Mouse (Mus musculus): Measurements from ENCODE around the gene Kcnk1. TPM values are rescaled to one million over a fixed set of nuclear protein-coding genes. Genes with fewer than 3 reads are reported as not detected.
A peak's percentile ranks its signal among the peaks of the same experiment; 100 is the strongest.

The Kcnk1 gene
- total RNA-seq (2012; rRNA removed): 28.0 and 51.9 TPM in 2 replicates

DNA sequence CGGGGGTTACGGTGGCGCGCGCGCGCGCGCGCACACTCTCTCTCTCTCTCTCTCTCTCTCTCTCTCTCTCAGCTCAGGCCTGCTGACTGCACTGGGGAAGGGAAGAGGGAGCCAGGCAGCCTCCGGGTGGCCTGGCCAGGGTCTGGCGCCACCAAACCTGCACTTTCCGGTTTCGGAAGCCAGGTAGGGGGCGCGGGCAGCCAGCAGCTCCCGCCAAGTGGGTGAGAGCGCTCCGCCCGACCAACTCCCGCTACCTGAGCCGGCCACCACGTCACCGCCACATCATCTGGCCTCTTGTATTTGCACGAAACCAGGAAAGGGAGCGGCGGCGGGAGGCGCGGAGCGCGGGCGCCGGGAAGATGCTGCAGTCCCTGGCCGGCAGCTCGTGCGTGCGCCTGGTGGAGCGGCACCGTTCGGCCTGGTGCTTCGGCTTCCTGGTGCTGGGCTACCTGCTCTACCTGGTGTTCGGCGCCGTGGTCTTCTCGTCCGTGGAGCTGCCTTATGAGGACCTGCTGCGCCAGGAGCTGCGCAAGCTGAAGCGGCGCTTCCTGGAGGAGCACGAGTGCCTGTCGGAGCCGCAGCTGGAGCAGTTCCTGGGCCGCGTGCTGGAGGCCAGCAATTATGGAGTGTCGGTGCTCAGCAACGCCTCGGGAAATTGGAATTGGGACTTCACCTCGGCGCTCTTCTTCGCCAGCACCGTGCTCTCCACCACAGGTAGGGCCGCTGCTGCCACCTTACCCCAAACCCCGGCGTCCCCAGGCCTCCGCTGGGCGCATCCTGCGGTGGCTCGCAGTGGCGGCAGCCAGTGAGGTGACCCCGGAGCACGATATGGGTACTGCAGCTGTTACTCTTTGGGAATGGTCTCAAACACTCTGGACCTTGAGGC is at the start of gene Kcnk1:
TSS of gene Kcnk1 (plus strand) at position 70 of the 886 bp plus-strand sequence.
- Histone ChIP-seq H3K9ac (ENCODE audit: insufficient read depth, low read depth, low read length, poor library complexity, severe bottlenecking) (peak within 1 kb of the TSS; percentile 80), H3K27ac (ENCODE audit: insufficient read depth, low read depth, low read length, poor library complexity, severe bottlenecking) (no peak within 1 kb of the TSS), H3K36me3 (ENCODE audit: control insufficient read depth, insufficient read depth, low read length, poor library complexity, severe bottlenecking) (peaks cover 3% of the 10 kb centered on the region; the same call in 1 of the 2 replicates), H3K4me1 (ENCODE audit: control insufficient read depth in 2 of 2, insufficient read depth in 2 of 2, low read length in 2 of 2, poor library complexity in 1 of 2) (peaks cover 0 to 23% of the 10 kb centered on the region in 2 experiments; a peak in 3 of 4 replicates), H3K4me3 (ENCODE audit: insufficient read depth in 1 of 2, low read depth in 1 of 2, low read length in 2 of 2, poor library complexity in 1 of 2, severe bottlenecking in 1 of 2) (peak within 1 kb of the TSS; percentile 83 to 93), H3K9me3 (ENCODE audit: control insufficient read depth, insufficient read depth, low read depth, low read length) (no peaks in the 10 kb centered on the region)
- DNase-seq (ENCODE audit: low read depth, low spot score): peak; percentile 49
- TF ChIP-seq ZNF384 (IDR thresholded peaks at IDR 0.05; ENCODE audit: low read depth, low read length) (no peak), MAFK (IDR thresholded peaks at IDR 0.05; ENCODE audit: insufficient read depth, low read depth, low read length) (no peak), CHD2 (IDR thresholded peaks at IDR 0.05; ENCODE audit: low read depth, low read length) (no peak), ZC3H11A (IDR thresholded peaks at IDR 0.05; ENCODE audit: borderline replicate concordance, low read depth, low read length) (no peak), HCFC1 (IDR thresholded peaks at IDR 0.05; ENCODE audit: borderline replicate concordance, insufficient read depth, low read length) (no peak)
- in situ Hi-C loops (cut with MboI; ENCODE audit: low sequenced_read_pairs in 2 of 2, unreplicated experiment in 2 of 2): no loop called here

DNA sequence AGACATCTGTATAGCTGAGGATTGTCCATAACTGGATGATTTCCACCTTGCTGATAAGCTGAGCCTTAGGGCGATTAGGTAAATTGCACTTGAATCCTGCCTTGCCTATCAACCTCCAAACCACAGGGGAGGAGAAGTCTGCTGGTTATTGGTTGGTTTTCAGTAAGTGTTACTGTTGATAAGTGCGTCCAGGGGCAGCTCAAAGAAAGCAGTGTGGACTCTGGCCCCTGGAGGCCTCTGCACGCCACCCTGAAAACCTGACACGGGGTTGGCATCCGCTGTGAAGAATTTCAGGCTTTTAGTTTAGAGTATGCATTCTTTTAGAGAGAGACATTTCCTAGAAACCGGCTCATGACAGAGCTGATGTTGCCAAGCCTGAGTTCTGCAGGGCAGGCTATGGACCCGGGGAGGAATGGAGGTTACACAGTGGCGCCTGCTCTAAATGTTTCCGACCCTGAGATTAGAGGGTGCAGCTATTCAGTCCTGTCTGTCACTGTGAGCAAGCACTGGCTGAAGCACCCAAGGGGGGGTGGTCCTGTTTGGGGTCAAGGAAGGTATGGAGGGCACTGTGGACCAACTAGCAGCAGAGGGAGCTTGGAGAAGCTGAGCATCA is 46.2 kb upstream of the Kcnk1 start:
- Histone ChIP-seq H3K9ac (ENCODE audit: insufficient read depth, low read depth, low read length, poor library complexity, severe bottlenecking) (no peak overlapping the region), H3K4me1 (ENCODE audit: control insufficient read depth in 2 of 2, insufficient read depth in 2 of 2, low read length in 2 of 2, poor library complexity in 1 of 2) (0 out of 4 replicates have a peak, but pooled peaks cover 0 to 2% of the 10 kb centered on the region in 2 experiments), H3K36me3 (ENCODE audit: control insufficient read depth, insufficient read depth, low read length, poor library complexity, severe bottlenecking) (no peaks in the 10 kb centered on the region), H3K9me3 (ENCODE audit: control insufficient read depth, insufficient read depth, low read depth, low read length) (no peaks in the 10 kb centered on the region), H3K4me3 (ENCODE audit: insufficient read depth in 1 of 2, low read depth in 1 of 2, low read length in 2 of 2, poor library complexity in 1 of 2, severe bottlenecking in 1 of 2) (no peak overlapping the region), H3K27ac (ENCODE audit: insufficient read depth, low read depth, low read length, poor library complexity, severe bottlenecking) (no peak overlapping the region)
- in situ Hi-C loops (cut with MboI; ENCODE audit: low sequenced_read_pairs in 2 of 2, unreplicated experiment in 2 of 2): no loop called here
- no peak for DNase-seq (ENCODE audit: low read depth, low spot score)
- TF ChIP-seq MAFK (IDR thresholded peaks at IDR 0.05; ENCODE audit: insufficient read depth, low read depth, low read length) (no peak), ZNF384 (IDR thresholded peaks at IDR 0.05; ENCODE audit: low read depth, low read length) (no peak), CHD2 (IDR thresholded peaks at IDR 0.05; ENCODE audit: low read depth, low read length) (no peak), ZC3H11A (IDR thresholded peaks at IDR 0.05; ENCODE audit: borderline replicate concordance, low read depth, low read length) (no peak), HCFC1 (IDR thresholded peaks at IDR 0.05; ENCODE audit: borderline replicate concordance, insufficient read depth, low read length) (no peak)

GRCm38 (mm10) chr8:125950007-125950940 is 44.7 kb upstream of the Kcnk1 start:
- in situ Hi-C loops (cut with MboI; ENCODE audit: low sequenced_read_pairs in 2 of 2, unreplicated experiment in 2 of 2): no loop called here
- Histone ChIP-seq H3K4me1 (ENCODE audit: control insufficient read depth in 2 of 2, insufficient read depth in 2 of 2, low read length in 2 of 2, poor library complexity in 1 of 2) (0 out of 4 replicates have a peak, but pooled peaks cover 0 to 2% of the 10 kb centered on the region in 2 experiments), H3K9ac (ENCODE audit: insufficient read depth, low read depth, low read length, poor library complexity, severe bottlenecking) (no peak overlapping the region), H3K27ac (ENCODE audit: insufficient read depth, low read depth, low read length, poor library complexity, severe bottlenecking) (no peak overlapping the region), H3K9me3 (ENCODE audit: control insufficient read depth, insufficient read depth, low read depth, low read length) (no peaks in the 10 kb centered on the region), H3K36me3 (ENCODE audit: control insufficient read depth, insufficient read depth, low read length, poor library complexity, severe bottlenecking) (no peaks in the 10 kb centered on the region), H3K4me3 (ENCODE audit: insufficient read depth in 1 of 2, low read depth in 1 of 2, low read length in 2 of 2, poor library complexity in 1 of 2, severe bottlenecking in 1 of 2) (no peak overlapping the region)
- peak; percentile 95 for DNase-seq (ENCODE audit: low read depth, low spot score)
- TF ChIP-seq CHD2 (IDR thresholded peaks at IDR 0.05; ENCODE audit: low read depth, low read length): no peak
- TF ChIP-seq MAFK (IDR thresholded peaks at IDR 0.05; ENCODE audit: insufficient read depth, low read depth, low read length): peak; percentile 21; the same call in 1 of the 2 replicates
- TF ChIP-seq ZC3H11A (IDR thresholded peaks at IDR 0.05; ENCODE audit: borderline replicate concordance, low read depth, low read length): peak; percentile 95

DNA sequence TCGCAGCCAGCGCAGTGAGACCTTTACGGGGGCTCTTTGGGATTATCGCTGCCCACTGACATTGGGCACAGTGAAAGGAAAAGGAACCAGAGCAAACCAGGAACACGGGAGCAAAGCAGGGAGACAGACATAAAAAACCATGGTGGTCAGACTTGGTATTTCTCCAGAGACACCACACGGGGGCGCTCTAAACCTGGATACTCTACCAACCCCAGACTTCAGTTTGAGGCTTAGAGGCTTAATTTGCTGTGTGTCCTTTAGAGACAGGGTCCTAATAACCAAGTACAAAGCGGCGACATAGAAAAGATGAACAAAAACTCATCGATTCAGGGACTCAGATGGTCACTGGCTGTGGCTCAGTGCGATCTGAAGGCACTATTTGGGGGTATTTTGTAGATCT is 39.3 kb upstream of the Kcnk1 start:
- in situ Hi-C loops (cut with MboI; ENCODE audit: low sequenced_read_pairs in 2 of 2, unreplicated experiment in 2 of 2): no loop called here
- Histone ChIP-seq H3K36me3 (ENCODE audit: control insufficient read depth, insufficient read depth, low read length, poor library complexity, severe bottlenecking) (no peaks in the 10 kb centered on the region), H3K4me3 (ENCODE audit: insufficient read depth in 1 of 2, low read depth in 1 of 2, low read length in 2 of 2, poor library complexity in 1 of 2, severe bottlenecking in 1 of 2) (no peak overlapping the region), H3K27ac (ENCODE audit: insufficient read depth, low read depth, low read length, poor library complexity, severe bottlenecking) (no peak overlapping the region), H3K4me1 (ENCODE audit: control insufficient read depth in 2 of 2, insufficient read depth in 2 of 2, low read length in 2 of 2, poor library complexity in 1 of 2) (0 out of 4 replicates have a peak, but pooled peaks cover 0 to 2% of the 10 kb centered on the region in 2 experiments), H3K9ac (ENCODE audit: insufficient read depth, low read depth, low read length, poor library complexity, severe bottlenecking) (no peak overlapping the region), H3K9me3 (ENCODE audit: control insufficient read depth, insufficient read depth, low read depth, low read length) (no peaks in the 10 kb centered on the region)
- DNase-seq (ENCODE audit: low read depth, low spot score): peak; percentile 47
- TF ChIP-seq ZC3H11A (IDR thresholded peaks at IDR 0.05; ENCODE audit: borderline replicate concordance, low read depth, low read length): peak; percentile 59
- TF ChIP-seq ZNF384 (IDR thresholded peaks at IDR 0.05; ENCODE audit: low read depth, low read length): 0 out of 2 replicates have a peak, but pooled peaks have one; percentile 33
- TF ChIP-seq HCFC1 (IDR thresholded peaks at IDR 0.05; ENCODE audit: borderline replicate concordance, insufficient read depth, low read length): no peak
